Comparison of ENCODE assay signal across 8 mouse cellular contexts in genomic region chr12:109958357-109959085, GRCm38 (mm10).
DNase-seq lines count a peak whose midpoint lies in the region; ATAC-seq and TF ChIP-seq lines count a peak whose summit lies in the region.

No protein-coding gene starts in this region.

- no peak overlapping the region for H3K4me2 ChIP-seq in intestine, embryonic 16.5 days (ENCODE audit: low read depth, low read length)
- H3K4me2 ChIP-seq in limb, embryonic 14.5 days (replicated peaks; ENCODE audit: low read depth, low read length, severe bottlenecking), result no peak overlapping the region
- H3K4me2 ChIP-seq in midbrain, embryonic 16.5 days (ENCODE audit: low read length), result no peak overlapping the region
- no peak overlapping the region for H3K4me2 ChIP-seq in stomach, embryonic 16.5 days (ENCODE audit: low read depth, low read length)

- TF ChIP-seq POLR2A in limb, embryonic 14.5 days (IDR thresholded peaks at IDR 0.05; ENCODE audit: borderline replicate concordance, extremely low read depth, insufficient read depth, insufficient read length), result no peak

- no peak overlapping the region for H3K27ac ChIP-seq in intestine, embryonic 16.5 days (ENCODE audit: low read length)
- no peak overlapping the region for H3K27ac ChIP-seq in limb, embryonic 14.5 days (replicated peaks; ENCODE audit: low read depth, low read length)
- no peak overlapping the region for H3K27ac ChIP-seq in midbrain, embryonic 16.5 days (ENCODE audit: low read length)
- no peak overlapping the region for H3K27ac ChIP-seq in stomach, embryonic 16.5 days (ENCODE audit: low read length)

- H3K9ac ChIP-seq in intestine, embryonic 16.5 days (ENCODE audit: low read depth, low read length), result no peak overlapping the region
- H3K9ac ChIP-seq in limb, embryonic 14.5 days (ENCODE audit: low read depth, low read length, severe bottlenecking), result no peak overlapping the region
- H3K9ac ChIP-seq in midbrain, embryonic 16.5 days (ENCODE audit: low read depth, low read length), result no peak overlapping the region
- H3K9ac ChIP-seq in stomach, embryonic 16.5 days (ENCODE audit: low read length), result no peak overlapping the region

- 42% methylated on average over 18 of the region's 18 CpGs for whole genome bisulfite sequencing in intestine, embryonic 16.5 days
- WGBS in limb, embryonic 14.5 days, result 50% methylated on average over 17 of the region's 18 CpGs
- WGBS in midbrain, embryonic 16.5 days, result 47% methylated on average over 17 of the region's 18 CpGs
- 40% methylated on average over 18 of the region's 18 CpGs for WGBS in stomach, embryonic 16.5 days

- peak; percentile 69 for DNase-seq in adipocyte (ENCODE audit: low spot score)
- DNase-seq in embryo, embryonic 9.5 days (ENCODE audit: extremely low spot score), result peak; percentile 86
- peak; percentile 64 to 72 for DNase-seq in gastrocnemius, postnatal 4 days (ENCODE audit: low spot score in 2 of 2)
- peak; percentile 77 for DNase-seq in limb, embryonic 14.5 days (ENCODE audit: low spot score)
- no peak for DNase-seq in cerebellum, adult 9-11 months

- H3K4me3 ChIP-seq in intestine, embryonic 16.5 days (ENCODE audit: low read length), result no peak overlapping the region
- no peak overlapping the region for H3K4me3 ChIP-seq in limb, embryonic 14.5 days (replicated peaks; ENCODE audit: low read length)
- H3K4me3 ChIP-seq in midbrain, embryonic 16.5 days (ENCODE audit: low read depth, low read length), result no peak overlapping the region
- no peak overlapping the region for H3K4me3 ChIP-seq in stomach, embryonic 16.5 days (replicated peaks; ENCODE audit: low read length)

- H3K4me1 ChIP-seq in intestine, embryonic 16.5 days (ENCODE audit: control insufficient read depth, insufficient read depth, low read length), result peaks cover 7% of the 10 kb centered on the region; the same call in 1 of the 2 replicates
- peaks cover 8% of the 10 kb centered on the region; the same call in 1 of the 2 replicates for H3K4me1 ChIP-seq in limb, embryonic 14.5 days (ENCODE audit: control insufficient read depth, insufficient read depth, low read length)
- no peaks in the 10 kb centered on the region; the same call in 1 of the 2 replicates for H3K4me1 ChIP-seq in midbrain, embryonic 16.5 days (ENCODE audit: control insufficient read depth, insufficient read depth, low read length)
- H3K4me1 ChIP-seq in stomach, embryonic 16.5 days (ENCODE audit: control insufficient read depth, insufficient read depth, low read length), result 0 out of 2 replicates have a peak, but pooled peaks cover 10% of the 10 kb centered on the region

- no peaks in the 10 kb centered on the region for H3K9me3 ChIP-seq in intestine, embryonic 16.5 days (ENCODE audit: control insufficient read depth, low read length)
- no peaks in the 10 kb centered on the region for H3K9me3 ChIP-seq in limb, embryonic 14.5 days (ENCODE audit: control insufficient read depth, low read length)
- no peaks in the 10 kb centered on the region for H3K9me3 ChIP-seq in midbrain, embryonic 16.5 days (replicated peaks; ENCODE audit: control insufficient read depth, low read length, poor library complexity, severe bottlenecking)
- no peaks in the 10 kb centered on the region for H3K9me3 ChIP-seq in stomach, embryonic 16.5 days (replicated peaks; ENCODE audit: control insufficient read depth, low read length)

- no peaks in the 10 kb centered on the region for H3K36me3 ChIP-seq in intestine, embryonic 16.5 days (ENCODE audit: control insufficient read depth, insufficient read depth, low read length)
- no peaks in the 10 kb centered on the region for H3K36me3 ChIP-seq in limb, embryonic 14.5 days (ENCODE audit: control insufficient read depth, insufficient read depth, low read length)
- no peaks in the 10 kb centered on the region for H3K36me3 ChIP-seq in midbrain, embryonic 16.5 days (ENCODE audit: control insufficient read depth, insufficient read depth, low read length)
- no peaks in the 10 kb centered on the region for H3K36me3 ChIP-seq in stomach, embryonic 16.5 days (ENCODE audit: control insufficient read depth, insufficient read depth, low read length)

- no peaks in the 10 kb centered on the region for H3K27me3 ChIP-seq in intestine, embryonic 16.5 days (replicated peaks; ENCODE audit: control insufficient read depth, insufficient read depth, low read length)
- no peaks in the 10 kb centered on the region for H3K27me3 ChIP-seq in limb, embryonic 14.5 days (ENCODE audit: control insufficient read depth, insufficient read depth, low read length)
- H3K27me3 ChIP-seq in midbrain, embryonic 16.5 days (ENCODE audit: control insufficient read depth, insufficient read depth, low read depth, low read length), result no peaks in the 10 kb centered on the region
- H3K27me3 ChIP-seq in stomach, embryonic 16.5 days (ENCODE audit: control insufficient read depth, insufficient read depth, low read length), result no peaks in the 10 kb centered on the region

- ATAC-seq in intestine, embryonic 16.5 days, result peak; percentile 96
- ATAC-seq in limb, embryonic 14.5 days (ENCODE audit: low FRiP score, low read depth), result peak; percentile 84
- ATAC-seq in midbrain, embryonic 16.5 days, result peak; percentile 56; the same call in 1 of the 2 replicates
- ATAC-seq in stomach, embryonic 16.5 days (ENCODE audit: insufficient read depth, low FRiP score), result peak; percentile 88
